Mouse (Mus musculus) brain, embryonic 14.5 days (tissue): ENCODE data around the gene Gm21973. TPM values are rescaled to one million over a fixed set of nuclear protein-coding genes. Genes with fewer than 3 reads are reported as not detected.

Experiments
- DNase-seq: peaks from one replicate; pipeline ENCODE4 v3.0.0-alpha.2; 2011; ENCODE audit warnings: low read depth
- CTCF ChIP-seq: fragments of 200-500 bp; IDR thresholded peaks from 2 replicates; pipeline ENCODE4 v1.5.1; 2012; ENCODE audit warnings: inconsistent platforms, mild to moderate bottlenecking, moderate library complexity, borderline replicate concordance; ENCODE audit not compliant: insufficient read depth, insufficient read length; ENCODE audit errors: extremely low read depth
- POLR2A ChIP-seq: fragments of 200-500 bp; IDR thresholded peaks from 2 replicates; pipeline ENCODE4 v1.6.1; 2012; ENCODE audit warnings: mild to moderate bottlenecking, inconsistent platforms, borderline replicate concordance; ENCODE audit not compliant: poor library complexity, insufficient read depth, insufficient read length, severe bottlenecking; ENCODE audit errors: extremely low read depth
- polyA plus RNA-seq: library from polyadenylated mRNA; depleted of rRNA; stranded (reverse); fragments of >200 nt; gene quantifications from 2 replicates; pipeline ENCODE4 v1.2.3, GENCODE M21; 2012; rRNA removed

Gene Gm21973
- polyA plus RNA-seq, 1 experiment: not detected

DNA sequence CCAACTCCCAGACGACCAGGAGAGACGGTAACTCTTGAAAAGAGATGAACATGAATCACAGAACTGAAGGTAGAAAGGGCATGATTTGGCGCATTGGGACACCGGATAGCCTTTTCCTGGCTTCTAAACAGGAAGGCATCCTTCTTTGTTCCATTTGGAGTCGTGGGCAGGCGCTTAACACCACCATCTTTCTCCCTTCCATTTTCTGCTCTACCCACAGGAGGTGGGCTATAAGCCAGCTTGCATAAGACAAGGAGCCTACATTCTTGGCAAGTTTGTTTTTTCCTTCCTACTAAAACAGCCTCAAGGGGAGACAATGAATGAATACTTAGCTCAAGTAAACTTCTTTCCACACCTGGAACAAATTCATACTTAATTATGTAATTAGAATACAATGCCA is 88.5 kb downstream of the Gm21973 start:
- DNase-seq: no peak

GRCm38 (mm10) chr15:10421138-10421784 is 96.1 kb downstream of the Gm21973 start:
- peak; percentile 92 for DNase-seq
- TF ChIP-seq CTCF (no peak), POLR2A (no peak)

More for the DNA sequence above, 88.5 kb downstream of the Gm21973 start:
- TF ChIP-seq POLR2A: no peak
- no peak for TF ChIP-seq CTCF

GRCm38 (mm10) chr15:10421785-10422144 is 96.6 kb downstream of the Gm21973 start:
- no peak for DNase-seq
- TF ChIP-seq CTCF (no peak), POLR2A (no peak)

Other genes with a start within 250 kb of the Gm21973 start
- gene Prlr, start 148.1 kb upstream of the Gm21973 start, polyA plus RNA-seq: 0.32 and 0.52 TPM in 2 replicates
- gene Agxt2, start 33.2 kb downstream of the Gm21973 start, polyA plus RNA-seq: not detected in 2 replicates
- gene Dnajc21, start 145.1 kb downstream of the Gm21973 start, polyA plus RNA-seq: 6.6 and 12.6 TPM in 2 replicates
- 20.3 and 21.5 TPM in 2 replicates for gene Brix1, start 160.6 kb downstream of the Gm21973 start, polyA plus RNA-seq
- 22.0 and 29.5 TPM in 2 replicates for gene Rad1, start 160.6 kb downstream of the Gm21973 start, polyA plus RNA-seq
- gene Ttc23l, start 233.3 kb downstream of the Gm21973 start, polyA plus RNA-seq: not detected in 2 replicates